Mouse (Mus musculus): ENCODE results near the gene Rps24.
A peak's percentile ranks its signal among the peaks of the same experiment; 100 is the strongest.
"Not testable (repeated sequence)": the region's sequence is repeated elsewhere in the genome, so short reads cannot be mapped to it uniquely, and the experiment has no call there.

Rps24 gene

DNA sequence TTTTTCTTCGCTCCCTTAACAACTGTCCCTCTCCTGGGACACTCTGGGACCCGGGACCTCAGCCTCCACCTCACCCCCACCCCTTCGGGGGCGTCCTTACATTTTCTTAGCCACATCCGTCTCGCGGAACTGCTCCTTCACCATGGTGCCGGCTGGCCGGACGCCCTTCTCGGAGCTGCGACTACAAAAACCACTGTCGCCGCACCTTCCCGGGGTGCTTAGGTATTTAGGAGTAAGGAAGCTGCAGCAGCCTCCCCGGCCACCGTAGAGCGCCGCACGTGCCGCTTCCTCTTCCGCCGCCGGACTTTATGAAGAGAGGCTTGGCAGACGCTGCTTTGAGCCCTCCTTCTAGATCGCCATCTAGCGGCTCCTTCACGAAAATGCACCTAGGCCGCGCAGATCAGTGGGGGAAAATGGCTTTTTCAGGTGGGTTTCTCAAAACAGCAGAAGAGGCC lies at the start of gene Rps24, which contains the start of gene Polr3a:
Rps24 (plus strand) TSS at position 353 of the 455 bp plus-strand sequence.
Polr3a (minus strand) TSS at position 286 of the 455 bp plus-strand sequence.
- peak; percentile 94 for DNase-seq (ENCODE audit: low read depth, low spot score)

DNA sequence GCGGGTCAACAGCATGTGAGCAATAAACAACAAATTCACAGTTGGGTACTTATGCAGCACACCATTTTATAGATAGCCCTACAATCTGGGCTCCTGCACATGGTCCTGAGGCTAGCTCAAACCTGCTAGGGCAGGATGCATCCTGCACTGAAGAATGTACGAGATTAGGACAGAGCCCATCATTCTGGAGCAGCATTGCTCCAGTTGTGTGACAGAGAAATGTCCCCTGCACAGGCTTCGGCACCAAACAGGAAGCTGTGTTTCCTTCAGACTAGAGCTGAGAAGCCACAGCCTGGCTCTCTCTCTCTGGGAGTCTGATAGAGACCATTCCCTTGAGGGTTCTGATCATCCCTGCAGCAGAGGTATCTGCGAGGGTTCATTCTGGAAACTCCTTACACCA lies 43.4 kb upstream of the Rps24 start:
- not testable (repeated sequence) for DNase-seq (ENCODE audit: low read depth, low spot score)

DNA sequence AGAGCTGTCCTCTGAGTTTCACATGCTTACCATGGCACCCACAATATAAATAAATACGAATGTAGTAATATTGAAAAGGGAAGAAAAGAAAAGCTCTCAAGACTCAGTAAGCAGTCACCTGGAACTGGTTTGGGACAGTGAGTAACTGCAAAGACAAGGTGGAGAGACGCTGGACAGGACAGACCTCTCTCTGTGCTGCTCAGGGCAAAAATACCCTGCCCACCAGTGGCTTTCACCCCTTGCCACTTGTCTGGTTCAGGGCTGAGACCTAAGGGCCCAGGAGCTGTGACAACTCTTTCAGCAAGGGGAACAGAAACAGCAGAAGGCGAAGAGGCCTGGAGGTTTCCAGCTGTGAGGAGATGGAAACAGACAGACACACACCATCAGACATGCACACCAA lies 28.7 kb upstream of the Rps24 start:
- peak; percentile 92 for DNase-seq (ENCODE audit: low read depth, low spot score)

DNA sequence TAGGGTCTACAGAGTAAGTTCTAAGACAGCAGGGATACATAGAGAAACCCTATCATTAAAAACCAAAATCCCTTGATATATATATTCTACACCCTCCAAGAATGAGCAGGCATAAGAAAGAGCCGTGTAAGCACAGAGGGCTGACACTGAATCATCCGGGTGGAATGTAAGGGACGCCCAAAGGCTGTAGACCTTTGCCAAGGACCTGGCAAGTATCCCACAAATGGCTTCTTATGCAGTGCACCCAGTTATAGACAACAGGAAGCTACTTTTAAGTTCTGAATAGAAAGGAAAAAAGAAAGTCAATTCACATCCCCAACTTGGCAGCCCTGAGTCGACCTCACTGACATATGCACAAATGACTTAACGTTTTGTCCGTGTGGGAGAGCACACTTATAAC lies 18.1 kb upstream of the Rps24 start:
- DNase-seq (ENCODE audit: low read depth, low spot score) = no peak

- DNase-seq (ENCODE audit: low read depth, low spot score) = no peak
Observed at GRCm38 (mm10) chr14:24486241-24486767, 621 bp upstream of the Rps24 start.

DNA sequence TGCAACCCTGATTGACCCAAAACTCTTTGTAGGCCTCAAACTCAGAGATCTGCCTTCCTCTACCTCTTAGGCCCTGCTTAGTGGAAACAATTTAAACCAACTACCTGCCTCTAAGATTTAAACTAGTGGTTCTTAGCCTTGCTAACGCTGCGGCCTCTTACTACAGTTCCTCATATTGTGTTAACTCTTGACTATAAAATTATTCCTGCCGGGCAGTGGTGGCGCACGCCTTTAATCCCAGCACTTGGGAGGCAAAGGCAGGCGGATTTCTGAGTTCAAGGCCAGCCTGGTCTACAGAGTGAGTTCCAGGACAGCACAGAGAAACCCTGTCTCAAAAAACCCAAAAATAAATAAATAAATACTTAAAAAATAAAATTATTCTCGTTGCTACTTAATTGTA lies 2.8 kb downstream of the Rps24 start:
- not testable (repeated sequence) for DNase-seq (ENCODE audit: low read depth, low spot score)

DNA sequence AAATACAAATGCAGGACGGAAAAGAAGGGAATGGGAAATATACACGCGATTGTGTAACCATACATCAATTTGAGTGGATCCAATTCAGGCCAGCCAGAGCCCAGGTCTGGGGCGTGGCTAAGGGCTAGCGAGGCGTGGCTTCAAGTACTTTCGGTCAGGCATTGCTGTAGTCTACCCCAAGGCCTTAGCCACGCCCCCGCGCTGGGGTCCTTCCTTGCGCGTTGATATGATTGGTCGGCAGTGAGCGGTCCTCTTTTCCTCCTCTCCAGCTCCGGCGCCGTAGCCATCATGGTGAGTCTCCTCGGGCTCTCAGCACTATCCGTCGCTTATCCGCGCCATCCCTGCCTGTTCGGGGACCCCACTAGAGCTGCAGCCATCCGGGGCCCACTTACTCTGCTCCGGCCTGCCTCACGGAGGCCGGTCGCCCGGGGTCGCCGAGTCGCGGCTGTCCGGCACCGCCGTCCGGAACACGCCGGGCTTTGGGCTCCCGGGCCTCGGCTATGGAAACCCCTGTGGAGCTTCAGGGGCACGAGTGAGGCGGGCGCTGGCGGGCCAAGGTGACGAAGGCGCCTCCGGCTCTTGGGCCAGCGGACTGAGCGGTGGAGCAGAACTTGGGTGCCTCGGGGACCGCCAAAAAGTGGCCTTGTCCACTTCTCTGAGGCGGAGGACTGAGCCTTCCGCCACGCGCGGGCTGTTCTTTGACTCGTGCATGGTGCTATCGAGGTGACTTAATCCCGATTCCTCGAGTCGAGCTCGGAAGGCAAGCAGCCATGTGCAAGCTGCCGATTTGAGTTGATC lies 3.7 kb downstream of the Rps24 start:
- DNase-seq (ENCODE audit: low read depth, low spot score) = peak; percentile 95

GRCm38 (mm10) chr14:24491266-24491981 lies 4.5 kb downstream of the Rps24 start:
- peak; percentile 48 for DNase-seq (ENCODE audit: low read depth, low spot score)

DNA sequence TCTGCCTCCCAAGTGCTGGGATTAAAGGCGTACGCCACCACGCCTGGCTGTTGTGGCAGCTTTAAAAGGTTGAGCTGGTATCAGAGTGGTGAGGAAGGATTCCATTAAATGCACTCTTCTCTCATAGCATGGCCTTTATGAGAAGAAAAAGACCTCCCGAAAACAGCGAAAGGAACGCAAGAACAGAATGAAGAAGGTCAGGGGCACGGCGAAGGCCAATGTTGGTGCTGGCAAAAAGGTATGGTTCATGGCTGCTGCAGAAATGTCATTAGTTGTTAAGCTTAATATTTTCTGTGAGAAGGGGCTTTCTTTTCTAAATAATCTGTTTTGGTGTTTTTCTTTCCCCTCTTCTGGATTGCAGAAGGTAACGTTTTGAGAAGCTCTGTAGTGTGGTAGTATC lies 6.3 kb downstream of the Rps24 start:
- DNase-seq (ENCODE audit: low read depth, low spot score) = no peak

GRCm38 (mm10) chr14:24496507-24496906 lies 9.6 kb downstream of the Rps24 start:
- DNase-seq (ENCODE audit: low read depth, low spot score) = no peak

- peak; percentile 4 for DNase-seq (ENCODE audit: low read depth, low spot score)
Observed at GRCm38 (mm10) chr14:24497443-24497842, 10.5 kb downstream of the Rps24 start.

GRCm38 (mm10) chr14:24498561-24499255 lies 11.8 kb downstream of the Rps24 start:
- DNase-seq (ENCODE audit: low read depth, low spot score) = peak; percentile 16

DNA sequence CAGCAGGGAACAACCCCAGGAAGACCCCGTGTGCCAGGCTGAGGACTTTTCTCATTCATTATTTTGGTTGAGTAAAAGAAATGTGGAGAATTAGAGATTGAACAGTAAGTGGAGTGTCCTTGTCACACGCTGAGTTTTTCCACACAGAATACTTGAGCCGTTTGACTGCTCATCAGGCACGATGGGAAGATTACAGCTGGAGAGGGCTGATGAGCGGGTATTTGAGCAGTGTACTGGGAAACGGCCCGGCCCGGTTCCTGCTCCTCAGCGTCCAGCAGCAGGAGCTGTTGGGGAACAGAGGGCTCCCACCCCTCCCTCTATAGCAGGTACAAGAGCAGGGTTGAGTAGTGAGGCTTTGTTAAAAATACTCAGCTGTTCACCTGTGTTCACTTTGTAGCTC lies 12.6 kb downstream of the Rps24 start:
- DNase-seq (ENCODE audit: low read depth, low spot score) = no peak

- peak; percentile 43 for DNase-seq (ENCODE audit: low read depth, low spot score)
Observed at GRCm38 (mm10) chr14:24500091-24500844, 13.3 kb downstream of the Rps24 start.

GRCm38 (mm10) chr14:24500845-24501186 lies 13.9 kb downstream of the Rps24 start:
- no peak for DNase-seq (ENCODE audit: low read depth, low spot score)

DNA sequence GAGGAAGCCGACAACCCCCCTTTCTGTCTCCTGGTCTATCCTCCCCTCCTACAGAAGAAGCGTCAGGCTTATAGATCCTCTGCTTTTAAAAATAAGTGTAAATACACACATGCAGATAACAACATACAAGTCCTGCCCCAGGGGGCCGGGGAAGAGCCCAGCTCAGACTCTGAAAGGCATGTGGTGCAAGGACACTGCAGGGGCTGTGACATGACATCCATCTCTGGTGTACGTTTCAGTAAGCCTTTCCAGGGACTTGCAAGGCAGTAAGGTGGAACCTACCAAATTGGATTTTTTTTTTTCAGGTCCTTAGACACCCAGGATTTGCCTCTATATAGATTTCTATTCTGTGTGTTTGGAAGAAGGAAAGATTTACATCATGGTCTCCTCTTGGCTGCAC lies 14.3 kb downstream of the Rps24 start:
- peak; percentile 10 for DNase-seq (ENCODE audit: low read depth, low spot score)

- DNase-seq (ENCODE audit: low read depth, low spot score) = no peak
Observed at GRCm38 (mm10) chr14:24507452-24508069, 20.6 kb downstream of the Rps24 start.

- no peak for DNase-seq (ENCODE audit: low read depth, low spot score)
Observed at GRCm38 (mm10) chr14:24508070-24508773, 21.3 kb downstream of the Rps24 start.

- no peak for DNase-seq (ENCODE audit: low read depth, low spot score)
Observed at GRCm38 (mm10) chr14:24509557-24509956, 22.6 kb downstream of the Rps24 start.

DNA sequence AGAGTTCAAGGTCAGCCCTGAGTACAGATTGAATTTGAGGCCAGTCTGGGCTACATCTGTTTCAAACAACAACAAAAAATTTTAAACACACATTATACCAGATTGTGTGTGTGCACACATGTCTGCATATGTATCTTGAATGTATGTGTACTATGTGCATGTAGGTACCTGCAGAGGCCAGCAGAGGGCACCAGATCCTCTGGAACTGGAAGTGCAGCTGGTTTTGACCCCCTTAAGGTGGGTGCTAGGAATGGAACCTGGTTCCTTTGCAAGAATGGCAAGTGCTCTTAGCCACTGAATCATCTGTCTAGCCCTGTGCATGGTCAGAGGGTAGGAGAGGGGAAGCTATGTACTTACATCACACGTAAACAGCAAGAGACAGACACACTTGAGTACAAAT lies 23.3 kb downstream of the Rps24 start:
- DNase-seq (ENCODE audit: low read depth, low spot score) = peak; percentile 41
